Mouse (Mus musculus) limb, embryonic 14.5 days (tissue): ENCODE data around the gene Rtn4rl1. TPM values are rescaled to one million over a fixed set of nuclear protein-coding genes. Genes with fewer than 3 reads are reported as not detected.

ENCODE experiments used
- ATAC-seq: fragments of 200-750 bp; cut with Nextera tagmentation; 2 replicates; pipeline ENCODE4 v1.8.0; 2017; ENCODE audit warnings: low read depth, moderate number of reproducible peaks, moderate TSS enrichment; ENCODE audit not compliant: low FRiP score
- DNase-seq: peaks from one replicate; pipeline ENCODE4 v3.0.0-alpha.2; 2015; ENCODE audit warnings: low spot score
- H3K27ac ChIP-seq: fragments of 300-500 bp; sonication (generic); replicated peaks from 2 replicates; pipeline ENCODE4 v1.5.1; 2014; ENCODE audit warnings: low read depth, mild to moderate bottlenecking, low read length, moderate library complexity, mixed read lengths
- H3K27me3 ChIP-seq: fragments of 300-500 bp; sonication (generic); 2 replicates; pipeline ENCODE4 v1.6.1; 2014; ENCODE audit warnings: low read length, mixed read lengths; ENCODE audit not compliant: control insufficient read depth, insufficient read depth
- H3K36me3 ChIP-seq: fragments of 300-500 bp; sonication (generic); 2 replicates; pipeline ENCODE4 v1.6.1; 2014; ENCODE audit warnings: mild to moderate bottlenecking, low read length, moderate library complexity, mixed read lengths; ENCODE audit not compliant: control insufficient read depth, insufficient read depth
- H3K4me1 ChIP-seq: fragments of 300-500 bp; sonication (generic); 2 replicates; pipeline ENCODE4 v1.6.1; 2014; ENCODE audit warnings: antibody characterized with exemption, low read length, mixed read lengths; ENCODE audit not compliant: control insufficient read depth, insufficient read depth
- H3K4me2 ChIP-seq: fragments of 300-500 bp; sonication (generic); replicated peaks from 2 replicates; pipeline ENCODE4 v1.6.1; 2014; ENCODE audit warnings: low read depth, mild to moderate bottlenecking, low read length, moderate library complexity; ENCODE audit not compliant: severe bottlenecking
- H3K4me3 ChIP-seq: fragments of 300-500 bp; sonication (generic); replicated peaks from 2 replicates; pipeline ENCODE4 v1.5.1; 2014; ENCODE audit warnings: low read length
- H3K9ac ChIP-seq: fragments of 300-500 bp; sonication (generic); 2 replicates; pipeline ENCODE4 v1.6.1; 2014; ENCODE audit warnings: mild to moderate bottlenecking, low read depth, low read length, moderate library complexity; ENCODE audit not compliant: severe bottlenecking
- H3K9me3 ChIP-seq: fragments of 300-500 bp; sonication (generic); 2 replicates; pipeline ENCODE4 v1.6.1; 2016; ENCODE audit warnings: low read length; ENCODE audit not compliant: control insufficient read depth
- POLR2A ChIP-seq: fragments of 200-500 bp; IDR thresholded peaks from 2 replicates; pipeline ENCODE4 v1.8.0; 2012; ENCODE audit warnings: inconsistent platforms, mild to moderate bottlenecking, moderate library complexity, borderline replicate concordance; ENCODE audit not compliant: insufficient read depth, insufficient read length; ENCODE audit errors: extremely low read depth
- WGBS: fragments of 180-500 bp; shearing (Covaris S2); extraction: QIAGEN DNeasy Blood & Tissue Kit; methylation state at CpG from one replicate; pipeline ENCODE4 v1.1.7; 2014; 5-methylcytosine and 5-hydroxymethylcytosine counted together
- microRNA counts: library from miRNA; unstranded; fragments of <30 nt; microRNA quantifications from one replicate; lab custom pipeline; 2016
- microRNA-seq: library from miRNA; unstranded; fragments of <30 nt; microRNA quantifications from one replicate; pipeline ENCODE4, GENCODE M21; 2016
- polyA plus RNA-seq, 2 experiments: library from polyadenylated mRNA; depleted of rRNA in 1 of 2; stranded (reverse) in 1 of 2; unstranded in 1 of 2; fragments of >200 nt; fragmentation: Nextera tagmentation in 1 of 2; extraction: Ambion mirVana in 1 of 2; gene quantifications; 2 replicates each; pipeline versions ENCODE4 v1.2.1 to v1.2.3; 2012 to 2014

The Rtn4rl1 gene
- polyA plus RNA-seq, 2 experiments: 3.4 to 4.4 TPM

DNA sequence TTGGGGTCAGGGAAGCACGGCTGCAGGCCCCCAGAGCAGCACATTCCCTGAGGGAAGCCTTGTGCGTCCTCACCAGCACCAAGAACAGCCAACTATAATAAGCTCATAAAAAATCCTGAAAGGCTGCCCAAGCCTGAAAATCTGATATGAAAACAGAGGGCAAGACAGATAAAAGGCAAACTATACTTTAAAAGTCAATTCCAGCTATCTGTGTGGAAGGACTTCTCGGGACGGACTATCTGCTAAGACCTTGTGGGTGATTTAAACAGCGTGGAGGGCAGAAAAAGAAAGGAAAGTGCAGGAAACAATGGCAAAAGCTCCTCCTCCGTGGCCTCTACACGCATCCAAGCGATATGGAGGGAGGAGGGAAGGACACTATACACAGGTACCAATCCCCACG is 111.2 kb downstream of the Rtn4rl1 start:
- Histone ChIP-seq H3K36me3 (peaks cover 73% of the 10 kb centered on the region), H3K4me3 (no peak overlapping the region), H3K27ac (no peak overlapping the region), H3K4me2 (no peak overlapping the region), H3K9ac (no peak overlapping the region), H3K9me3 (no peaks in the 10 kb centered on the region), H3K4me1 (no peaks in the 10 kb centered on the region), H3K27me3 (no peaks in the 10 kb centered on the region)
- DNase-seq (no peak), ATAC-seq (no peak)
- 84% methylated on average over 9 of the region's 9 CpGs for WGBS
- TF ChIP-seq POLR2A: no peak

DNA sequence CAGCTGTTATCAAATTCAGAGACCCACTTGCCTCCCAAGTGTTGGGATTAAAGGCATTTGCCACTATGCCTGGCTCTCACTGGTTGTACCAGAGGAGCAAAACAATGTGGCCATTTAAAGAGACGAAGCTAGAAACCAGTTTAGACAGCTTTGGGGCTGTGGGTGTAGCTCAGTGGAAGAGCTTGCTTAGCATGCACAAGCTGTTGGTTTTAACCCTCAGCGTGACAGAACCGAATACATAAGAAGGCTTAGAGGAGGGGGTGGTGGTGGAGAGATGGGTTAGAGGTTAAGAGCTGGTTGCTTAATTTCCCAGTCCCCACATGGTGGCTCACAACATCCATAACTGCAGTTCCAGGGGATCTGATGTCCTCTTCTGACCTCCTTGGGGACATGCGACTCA is 115.1 kb downstream of the Rtn4rl1 start:
- H3K4me1 ChIP-seq: no peaks in the 10 kb centered on the region
- WGBS: 88% methylated on average over 4 of the region's 4 CpGs
- H3K4me2 ChIP-seq: no peak overlapping the region
- H3K9ac ChIP-seq: no peak overlapping the region
- no peak overlapping the region for H3K4me3 ChIP-seq
- H3K27me3 ChIP-seq: no peaks in the 10 kb centered on the region
- no peaks in the 10 kb centered on the region for H3K9me3 ChIP-seq
- H3K36me3 ChIP-seq: peaks cover 84% of the 10 kb centered on the region
- TF ChIP-seq POLR2A: no peak
- H3K27ac ChIP-seq: no peak overlapping the region
- DNase-seq (no peak), ATAC-seq (no peak)

DNA sequence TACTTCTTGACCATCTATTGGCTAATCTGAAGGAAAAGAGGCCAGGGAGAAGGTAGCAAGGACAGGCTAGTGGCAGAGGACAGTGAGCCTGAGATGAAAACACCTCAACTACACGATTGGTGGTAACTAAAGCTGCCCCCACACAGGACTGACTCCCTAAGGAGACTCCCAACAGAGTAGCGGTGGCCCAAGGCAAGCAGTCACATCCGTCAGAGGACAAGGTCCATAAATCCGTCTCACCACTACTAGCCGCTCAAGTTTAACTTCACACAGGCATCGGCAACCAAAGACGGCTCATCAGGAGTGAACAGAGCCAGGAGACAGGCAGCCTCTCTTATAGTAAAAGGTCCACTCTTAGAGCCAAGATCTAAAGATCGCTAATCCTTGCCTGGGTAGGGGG is 117.2 kb downstream of the Rtn4rl1 start:
- no peak for ATAC-seq
- TF ChIP-seq POLR2A: no peak

DNA sequence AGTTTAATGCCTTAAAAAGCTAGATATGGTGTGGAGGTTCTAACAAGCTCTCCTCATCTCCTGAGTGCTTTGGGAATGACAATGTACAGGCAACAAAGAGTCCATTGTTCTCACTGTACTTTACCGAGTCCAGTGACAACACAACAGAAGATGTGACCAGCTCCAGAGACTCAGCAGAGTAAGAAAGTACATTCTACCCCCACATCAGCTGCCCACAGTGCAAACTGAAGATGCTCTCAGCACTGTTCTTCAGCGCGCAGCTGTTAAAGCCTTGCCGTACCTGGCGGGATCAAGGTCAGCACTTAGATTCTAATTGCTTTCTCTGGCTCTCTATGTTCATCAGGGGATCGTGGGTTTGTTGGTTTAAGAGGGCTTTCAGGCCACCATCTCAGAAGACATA is 118.2 kb downstream of the Rtn4rl1 start:
- no peak for DNase-seq
- no peak for ATAC-seq
- Histone ChIP-seq H3K27me3 (no peaks in the 10 kb centered on the region), H3K4me1 (no peaks in the 10 kb centered on the region), H3K9ac (no peak overlapping the region), H3K36me3 (peaks cover 85% of the 10 kb centered on the region), H3K4me2 (no peak overlapping the region), H3K27ac (no peak overlapping the region), H3K9me3 (no peaks in the 10 kb centered on the region), H3K4me3 (no peak overlapping the region)
- 92% methylated on average over 6 of the region's 6 CpGs for WGBS
- no peak for TF ChIP-seq POLR2A

More for the DNA sequence above, 117.2 kb downstream of the Rtn4rl1 start:
- Histone ChIP-seq H3K27ac (no peak overlapping the region), H3K27me3 (no peaks in the 10 kb centered on the region), H3K9ac (no peak overlapping the region), H3K4me3 (no peak overlapping the region), H3K4me2 (no peak overlapping the region), H3K4me1 (no peaks in the 10 kb centered on the region), H3K36me3 (peaks cover 88% of the 10 kb centered on the region), H3K9me3 (no peaks in the 10 kb centered on the region)
- DNase-seq: no peak
- 81% methylated on average over 8 of the region's 8 CpGs for WGBS

DNA sequence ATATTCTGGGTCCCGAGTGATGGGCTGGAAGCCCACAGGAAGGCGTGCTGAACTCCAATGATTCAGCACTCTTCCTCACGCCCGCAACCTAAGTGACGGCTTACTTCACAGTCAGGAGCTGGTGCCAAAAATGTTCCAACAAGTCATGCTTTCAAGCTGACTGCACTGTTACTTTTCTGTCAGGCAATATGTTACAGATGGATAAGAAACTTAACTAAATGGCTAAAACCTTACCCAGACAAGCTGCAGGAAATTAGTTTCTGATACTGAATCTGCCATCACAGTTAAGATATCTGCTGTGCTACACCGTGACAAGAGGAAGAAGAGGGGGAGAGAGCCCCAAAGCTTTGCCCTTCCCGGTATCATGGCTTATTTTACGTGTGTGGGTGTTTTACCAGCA is 120.3 kb downstream of the Rtn4rl1 start:
- H3K36me3 ChIP-seq: peaks cover 79% of the 10 kb centered on the region
- DNase-seq: no peak
- no peaks in the 10 kb centered on the region for H3K27me3 ChIP-seq
- no peak for TF ChIP-seq POLR2A
- no peaks in the 10 kb centered on the region for H3K9me3 ChIP-seq
- no peak for ATAC-seq
- WGBS: 88% methylated on average over 8 of the region's 8 CpGs
- no peak overlapping the region for H3K9ac ChIP-seq
- no peak overlapping the region for H3K4me2 ChIP-seq
- no peak overlapping the region for H3K4me3 ChIP-seq
- H3K4me1 ChIP-seq: no peaks in the 10 kb centered on the region
- H3K27ac ChIP-seq: no peak overlapping the region

MicroRNAs within 50 kb of the gene (microRNA counts, 519-probe panel; counts per million panel counts)
- microRNA mmu-miR-132 (lab: Ali Mortazavi, UCI) (3,158 counts per million, percentile 60 among the panel's probes with 10 or more counts), microRNA mmu-miR-212 (lab: Ali Mortazavi, UCI) (not detected)

Small RNA genes within 50 kb of the gene (microRNA-seq; reads per million reads assigned to microRNA genes)
- gene Mir132 (186 reads per million, percentile 54 among the genes with 10 or more reads in this experiment), gene Mir212 (20.1 reads per million, percentile 30 among the genes with 10 or more reads in this experiment)

Other genes starting within 250 kb of the Rtn4rl1 start
- gene Hic1, start 24.3 kb upstream of the Rtn4rl1 start, polyA plus RNA-seq (2012; rRNA removed): 90.8 and 125 TPM in 2 replicates
- 21.4 and 24.6 TPM in 2 replicates for gene Hic1, start 24.3 kb upstream of the Rtn4rl1 start, polyA plus RNA-seq (2014; fragmentation: Nextera tagmentation; extraction: Ambion mirVana)
- gene Ovca2, start 14.9 kb upstream of the Rtn4rl1 start, polyA plus RNA-seq (2012; rRNA removed): 22.5 and 25.0 TPM in 2 replicates
- gene Ovca2, start 14.9 kb upstream of the Rtn4rl1 start, polyA plus RNA-seq (2014; fragmentation: Nextera tagmentation; extraction: Ambion mirVana): 29.8 and 30.3 TPM in 2 replicates
- gene Dph1, start 2.5 kb upstream of the Rtn4rl1 start, polyA plus RNA-seq (2012; rRNA removed): 30.0 and 46.6 TPM in 2 replicates
- gene Dph1, start 2.5 kb upstream of the Rtn4rl1 start, polyA plus RNA-seq (2014; fragmentation: Nextera tagmentation; extraction: Ambion mirVana): 23.1 and 25.5 TPM in 2 replicates
- gene Rpa1, start 154.5 kb downstream of the Rtn4rl1 start, polyA plus RNA-seq (2012; rRNA removed): 79.9 and 80.3 TPM in 2 replicates
- gene Rpa1, start 154.5 kb downstream of the Rtn4rl1 start, polyA plus RNA-seq (2014; fragmentation: Nextera tagmentation; extraction: Ambion mirVana): 92.7 and 96.3 TPM in 2 replicates
- gene Smyd4, start 154.7 kb downstream of the Rtn4rl1 start, polyA plus RNA-seq (2012; rRNA removed): 7.2 and 7.9 TPM in 2 replicates
- gene Smyd4, start 154.7 kb downstream of the Rtn4rl1 start, polyA plus RNA-seq (2014; fragmentation: Nextera tagmentation; extraction: Ambion mirVana): 11.6 and 12.9 TPM in 2 replicates
- 160 and 176 TPM in 2 replicates for gene Serpinf1, start 228.9 kb downstream of the Rtn4rl1 start, polyA plus RNA-seq (2012; rRNA removed)
- 267 and 276 TPM in 2 replicates for gene Serpinf1, start 228.9 kb downstream of the Rtn4rl1 start, polyA plus RNA-seq (2014; fragmentation: Nextera tagmentation; extraction: Ambion mirVana)
- 0.53 and 0.59 TPM in 2 replicates for gene Serpinf2, start 245.8 kb downstream of the Rtn4rl1 start, polyA plus RNA-seq (2012; rRNA removed)
- gene Serpinf2, start 245.8 kb downstream of the Rtn4rl1 start, polyA plus RNA-seq (2014; fragmentation: Nextera tagmentation; extraction: Ambion mirVana): not detected in 2 replicates